Mouse (Mus musculus): ENCODE data around the gene Dach1. TPM values are rescaled to one million over a fixed set of nuclear protein-coding genes. Genes with fewer than 3 reads are reported as not detected.
A peak's percentile ranks its signal among the peaks of the same experiment; 100 is the strongest.

Dach1 gene
- total RNA-seq (2021): 1 to 10 TPM; 5.8 to 6.8 TPM
- long read RNA-seq, full-length matches to known transcripts: 3 of 4 reads
- long read RNA-seq, partial matches to known transcripts: 0 of 4 reads
- long read RNA-seq, other reads (novel, unspliced or antisense): 1 of 4 reads

GRCm38 (mm10) chr14:98169421-98170076, at the start of gene Dach1:
Gene Dach1 (minus strand): TSS chr14:98169765.
- DNase-seq (ENCODE audit: low spot score in 2 of 2): peak; percentile 6 to 36

- no peak for DNase-seq (ENCODE audit: low spot score in 2 of 2)
Measured at GRCm38 (mm10) chr14:98200089-98200488, 30.5 kb upstream of the Dach1 start.

GRCm38 (mm10) chr14:98181545-98181944, 12.0 kb upstream of the Dach1 start:
- DNase-seq (ENCODE audit: low spot score in 2 of 2): peak in 1 of 2 experiments; percentile 49

GRCm38 (mm10) chr14:98173831-98174230, 4.3 kb upstream of the Dach1 start:
- no peak for DNase-seq (ENCODE audit: low spot score in 2 of 2)

GRCm38 (mm10) chr14:98172394-98172905, 2.9 kb upstream of the Dach1 start:
- DNase-seq (ENCODE audit: low spot score in 2 of 2): no peak

GRCm38 (mm10) chr14:98171861-98172260, 2.3 kb upstream of the Dach1 start:
- no peak for DNase-seq (ENCODE audit: low spot score in 2 of 2)

- peak in 1 of 2 experiments; percentile 16 for DNase-seq (ENCODE audit: low spot score in 2 of 2)
Measured at GRCm38 (mm10) chr14:98168908-98169401, 610 bp downstream of the Dach1 start.

GRCm38 (mm10) chr14:98168039-98168907, 1.3 kb downstream of the Dach1 start:
- DNase-seq (ENCODE audit: low spot score in 2 of 2): peak; percentile 3 to 22

- DNase-seq (ENCODE audit: low spot score in 2 of 2): peak; percentile 5 to 12
Measured at GRCm38 (mm10) chr14:98167186-98168038, 2.2 kb downstream of the Dach1 start.

GRCm38 (mm10) chr14:98166318-98166976, 3.1 kb downstream of the Dach1 start:
- no peak for DNase-seq (ENCODE audit: low spot score in 2 of 2)

GRCm38 (mm10) chr14:98156753-98157152, 12.8 kb downstream of the Dach1 start:
- no peak for DNase-seq (ENCODE audit: low spot score in 2 of 2)

- no peak for DNase-seq (ENCODE audit: low spot score in 2 of 2)
Measured at GRCm38 (mm10) chr14:98155725-98156392, 13.7 kb downstream of the Dach1 start.

GRCm38 (mm10) chr14:98154832-98155422, 14.6 kb downstream of the Dach1 start:
- DNase-seq (ENCODE audit: low spot score in 2 of 2): no peak

GRCm38 (mm10) chr14:98141758-98142157, 27.8 kb downstream of the Dach1 start:
- no peak for DNase-seq (ENCODE audit: low spot score in 2 of 2)

- no peak for DNase-seq (ENCODE audit: low spot score in 2 of 2)
Measured at GRCm38 (mm10) chr14:98138873-98139665, 30.5 kb downstream of the Dach1 start.

GRCm38 (mm10) chr14:98134546-98134945, 35.0 kb downstream of the Dach1 start:
- DNase-seq (ENCODE audit: low spot score in 2 of 2): no peak

- DNase-seq (ENCODE audit: low spot score in 2 of 2): no peak
Measured at GRCm38 (mm10) chr14:98123032-98123431, 46.5 kb downstream of the Dach1 start.

- no peak for DNase-seq (ENCODE audit: low spot score in 2 of 2)
Measured at GRCm38 (mm10) chr14:98116627-98117026, 52.9 kb downstream of the Dach1 start.
